Mouse (Mus musculus): ENCODE measurements around the gene Gm8909.
A peak's percentile ranks its signal among the peaks of the same experiment; 100 is the strongest.
"Not testable (repeated sequence)": the region's sequence is repeated elsewhere in the genome, so short reads cannot be mapped to it uniquely, and the experiment has no call there.

The Gm8909 gene

GRCm38 (mm10) chr17:36168039-36168652, at the start of gene Gm8909:
Gene Gm8909 (minus strand): TSS chr17:36168537.
- DNase-seq (ENCODE audit: low spot score in 2 of 2) = no peak

GRCm38 (mm10) chr17:36215586-36215985, 47.2 kb upstream of the Gm8909 start:
- no peak for DNase-seq (ENCODE audit: low spot score in 2 of 2)

GRCm38 (mm10) chr17:36206846-36207245, 38.5 kb upstream of the Gm8909 start:
- DNase-seq (ENCODE audit: low spot score in 2 of 2) = no peak

DNA sequence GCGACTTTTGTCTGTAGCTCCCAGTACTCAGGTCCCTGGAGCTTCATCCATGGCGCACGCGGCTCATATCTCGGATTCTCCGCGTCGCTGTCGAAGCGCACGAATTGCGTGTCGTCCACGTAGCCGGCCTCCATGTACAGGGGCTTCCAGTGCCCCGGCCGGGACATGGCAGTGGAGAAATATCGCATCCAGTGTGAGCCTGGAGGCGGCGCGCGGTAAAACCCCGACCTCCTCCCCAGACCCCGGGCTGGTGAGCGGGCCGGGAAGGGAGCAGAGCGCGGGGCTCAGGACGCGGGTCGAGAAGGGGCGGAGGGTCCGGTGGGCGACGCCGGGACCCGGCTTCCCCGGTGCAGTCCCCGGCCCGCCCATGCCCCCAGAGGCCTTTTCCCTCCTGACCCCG, 37.5 kb upstream of the Gm8909 start:
- DNase-seq (ENCODE audit: low spot score in 2 of 2) = no peak

DNA sequence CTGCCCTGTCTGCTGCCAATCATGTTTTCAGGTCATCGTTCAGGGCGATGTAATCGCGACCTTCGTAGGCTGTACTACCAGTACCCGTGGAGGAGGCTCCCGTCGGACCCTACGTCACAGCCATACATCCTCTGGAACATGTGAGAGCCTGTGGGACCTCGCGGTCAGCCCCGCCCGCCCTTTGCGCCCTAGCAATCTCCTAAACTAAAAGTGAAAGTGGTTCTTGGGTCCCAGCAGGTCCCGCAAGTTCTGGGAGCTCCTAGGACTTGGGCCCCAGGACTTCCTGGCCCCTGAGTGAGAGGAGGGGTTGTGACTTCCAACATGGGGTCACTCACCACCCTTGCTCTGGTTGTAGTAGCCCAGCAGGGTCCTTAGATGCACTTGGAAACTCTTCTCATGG, 37.1 kb upstream of the Gm8909 start:
- no peak for DNase-seq (ENCODE audit: low spot score in 2 of 2)

DNA sequence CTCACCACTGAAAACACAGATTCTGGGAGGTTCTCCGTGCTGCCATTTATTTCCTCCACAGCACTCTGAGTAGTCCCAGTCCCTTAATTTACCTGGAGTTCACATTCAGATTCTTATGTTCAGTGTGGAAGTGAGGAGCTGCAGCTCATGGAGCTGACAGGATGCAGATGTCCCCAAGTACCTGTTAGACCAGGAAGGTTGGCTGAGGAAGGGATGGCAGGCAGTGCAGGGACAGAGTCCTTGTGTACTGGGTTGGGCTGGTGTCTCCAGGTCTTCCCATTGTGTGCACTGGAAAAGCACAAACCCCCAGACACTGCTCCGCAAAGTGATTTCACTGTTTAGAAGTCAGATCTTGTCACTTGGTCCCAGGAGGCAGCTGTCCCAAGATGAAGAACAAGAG, 33.5 kb upstream of the Gm8909 start:
- DNase-seq (ENCODE audit: low spot score in 2 of 2) = no peak

GRCm38 (mm10) chr17:36198317-36198716, 30.0 kb upstream of the Gm8909 start:
- DNase-seq (ENCODE audit: low spot score in 2 of 2) = peak in 1 of 2 experiments; percentile 12

DNA sequence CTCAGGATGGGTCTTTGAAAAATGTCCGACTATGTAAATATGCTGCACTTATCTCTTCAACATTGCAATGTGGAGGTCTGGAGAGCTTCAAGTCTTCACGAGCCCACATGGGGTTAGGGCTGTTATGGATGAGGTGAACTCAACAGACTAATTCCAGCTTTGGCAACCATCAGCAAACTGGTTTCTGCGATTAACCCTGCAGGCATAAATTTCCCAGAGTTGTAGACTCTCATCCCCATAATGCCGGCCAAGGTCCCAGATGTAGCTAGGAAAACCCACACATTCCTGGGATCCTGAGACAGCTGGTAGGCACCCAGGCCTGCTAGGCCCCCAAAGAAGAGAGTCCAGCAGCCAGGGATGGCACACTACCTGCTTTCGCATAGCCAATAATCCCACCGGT, 26.1 kb upstream of the Gm8909 start:
- DNase-seq (ENCODE audit: low spot score in 2 of 2) = no peak

DNA sequence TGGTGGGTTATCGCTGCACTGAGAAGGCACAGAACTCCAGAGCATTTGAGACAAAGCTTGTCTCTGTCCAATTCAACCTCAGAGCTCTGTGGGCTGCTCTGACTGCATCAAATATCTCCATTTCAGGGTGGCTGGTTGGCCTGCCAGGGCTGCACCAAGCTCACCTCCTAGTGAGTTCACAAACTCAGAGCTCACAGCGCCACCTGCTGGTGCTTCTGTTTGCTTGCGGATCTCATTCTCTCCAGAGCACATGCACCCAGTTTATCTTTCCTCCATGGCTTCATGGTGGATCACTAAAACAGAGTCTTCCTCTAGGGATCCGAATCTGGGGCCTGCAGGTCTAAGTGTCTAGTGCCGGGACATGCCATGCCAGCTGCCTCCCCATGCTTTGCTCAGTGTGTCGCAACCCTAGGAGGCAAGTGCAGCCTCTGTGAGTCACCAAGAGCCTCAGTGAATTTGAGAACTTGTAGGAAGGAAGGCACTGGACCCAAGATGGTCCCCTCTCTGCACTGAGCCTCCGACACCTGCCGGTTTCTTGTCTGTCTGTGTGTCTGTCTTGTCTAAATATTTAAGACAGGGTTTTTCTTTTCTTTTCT, 25.3 kb upstream of the Gm8909 start:
- DNase-seq (ENCODE audit: low spot score in 2 of 2) = peak in 1 of 2 experiments; percentile 52

- no peak for DNase-seq (ENCODE audit: low spot score in 2 of 2)
Observed at GRCm38 (mm10) chr17:36192371-36192770, 24.0 kb upstream of the Gm8909 start.

GRCm38 (mm10) chr17:36190169-36190507, 21.8 kb upstream of the Gm8909 start, which contains the start of gene H2-T3:
Gene H2-T3 (minus strand): TSS chr17:36190287.
- DNase-seq (ENCODE audit: low spot score in 2 of 2) = no peak

DNA sequence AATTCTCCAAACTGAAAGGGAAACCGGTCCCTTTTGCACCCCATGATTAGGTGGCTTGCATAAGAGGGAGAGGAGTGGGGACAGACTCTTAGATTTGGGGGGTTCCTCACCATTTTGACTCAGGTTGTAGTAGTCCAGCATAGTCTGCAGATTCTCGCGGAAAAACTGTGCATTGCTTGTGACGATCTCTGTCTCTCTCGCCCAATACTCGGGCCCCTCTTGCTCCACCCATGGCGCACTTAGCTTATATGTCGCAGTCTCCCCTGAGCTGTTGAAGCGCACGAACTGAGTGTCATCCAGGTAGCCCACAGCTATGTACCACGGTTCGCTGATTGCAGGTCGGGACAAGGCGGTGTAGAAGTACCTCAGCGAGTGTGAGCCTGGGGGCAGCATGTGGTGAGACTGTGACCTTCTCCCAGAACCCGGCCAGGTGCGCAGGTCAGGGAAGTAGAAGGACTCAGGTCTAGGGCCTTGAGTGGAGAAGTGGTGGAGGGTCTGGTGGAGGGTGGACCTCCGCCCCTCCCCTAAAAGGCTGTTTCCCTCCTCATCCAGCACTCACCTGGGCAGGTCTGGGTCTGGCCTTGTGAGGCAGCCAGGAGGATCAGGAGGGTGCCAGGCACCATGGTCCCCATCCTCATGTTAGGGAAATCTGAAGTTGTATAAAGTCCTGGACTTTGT, 21.3 kb upstream of the Gm8909 start:
- DNase-seq (ENCODE audit: low spot score in 2 of 2) = no peak

GRCm38 (mm10) chr17:36187540-36187939, 19.2 kb upstream of the Gm8909 start:
- DNase-seq (ENCODE audit: low spot score in 2 of 2) = no peak

- DNase-seq (ENCODE audit: low spot score in 2 of 2) = no peak
Observed at GRCm38 (mm10) chr17:36182212-36182611, 13.9 kb upstream of the Gm8909 start.

DNA sequence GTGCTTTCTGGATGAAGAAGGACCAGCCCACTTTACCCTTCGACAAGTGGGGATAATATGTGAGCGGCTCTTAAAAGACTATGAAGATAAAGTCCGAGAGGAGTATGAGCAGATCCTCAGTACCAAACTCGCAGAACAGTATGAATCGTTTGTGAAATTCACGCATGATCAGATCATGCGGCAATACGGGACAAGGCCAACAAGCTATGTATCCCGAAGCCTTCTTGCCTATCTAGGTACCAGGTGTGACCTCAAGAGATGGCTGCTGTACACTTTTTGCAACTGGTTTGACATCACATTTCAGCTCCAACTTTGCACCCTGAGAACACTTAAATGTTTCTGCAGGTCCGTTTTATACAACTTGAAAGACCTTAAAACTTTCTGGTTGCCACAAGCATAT, 11.1 kb upstream of the Gm8909 start:
- DNase-seq (ENCODE audit: low spot score in 2 of 2) = not testable (repeated sequence)

- DNase-seq (ENCODE audit: low spot score in 2 of 2) = not testable (repeated sequence)
Observed at GRCm38 (mm10) chr17:36178938-36179337, 10.6 kb upstream of the Gm8909 start.

GRCm38 (mm10) chr17:36176132-36176531, 7.8 kb upstream of the Gm8909 start:
- DNase-seq (ENCODE audit: low spot score in 2 of 2) = not testable (repeated sequence)

DNA sequence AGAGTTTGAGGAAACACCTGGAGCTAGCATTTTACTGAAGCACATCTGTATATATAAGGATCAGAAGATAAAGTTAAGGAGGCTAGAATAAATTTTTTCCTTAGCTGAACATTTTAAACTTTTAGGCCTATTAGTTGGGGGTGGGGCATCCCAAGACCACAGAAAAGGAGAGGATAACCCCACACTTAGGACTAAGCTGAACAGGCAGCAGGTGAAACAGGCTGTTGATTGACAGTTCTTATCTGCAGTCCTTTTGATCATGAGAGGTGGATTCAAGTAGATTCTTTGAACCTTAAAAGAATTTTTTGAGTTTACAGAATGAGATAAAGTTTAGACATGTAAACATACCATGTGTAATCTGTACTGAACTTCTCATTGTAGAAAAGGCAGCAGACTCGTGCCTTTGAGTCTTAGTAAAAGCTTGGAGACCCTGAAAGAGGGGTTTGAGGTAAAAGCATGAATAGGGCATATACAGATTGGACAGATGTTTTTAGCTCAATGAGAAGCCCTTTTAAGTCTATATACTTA, 2.0 kb upstream of the Gm8909 start:
- DNase-seq (ENCODE audit: low spot score in 2 of 2) = no peak

GRCm38 (mm10) chr17:36169753-36170152, 1.4 kb upstream of the Gm8909 start:
- DNase-seq (ENCODE audit: low spot score in 2 of 2) = no peak

DNA sequence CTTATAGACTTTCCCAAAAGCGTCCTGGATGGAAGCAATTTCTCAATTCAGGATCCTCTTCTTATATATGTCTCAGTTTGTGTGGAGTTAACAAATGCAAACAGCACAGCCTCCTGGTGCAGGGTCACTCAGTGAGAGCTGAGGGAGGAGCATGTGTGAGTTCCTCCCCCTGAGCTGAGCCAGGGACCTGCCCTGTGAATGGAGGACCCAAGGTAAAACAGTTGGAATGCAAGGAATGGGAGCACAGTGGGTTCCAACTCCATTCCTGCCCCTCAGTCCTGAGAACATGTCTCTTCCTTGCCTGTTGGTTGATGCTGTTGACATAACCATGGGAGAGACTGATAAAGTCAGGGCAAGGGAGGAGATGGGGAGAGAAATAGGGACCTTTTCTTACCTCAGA, 757 bp upstream of the Gm8909 start:
- not testable (repeated sequence) for DNase-seq (ENCODE audit: low spot score in 2 of 2)

DNA sequence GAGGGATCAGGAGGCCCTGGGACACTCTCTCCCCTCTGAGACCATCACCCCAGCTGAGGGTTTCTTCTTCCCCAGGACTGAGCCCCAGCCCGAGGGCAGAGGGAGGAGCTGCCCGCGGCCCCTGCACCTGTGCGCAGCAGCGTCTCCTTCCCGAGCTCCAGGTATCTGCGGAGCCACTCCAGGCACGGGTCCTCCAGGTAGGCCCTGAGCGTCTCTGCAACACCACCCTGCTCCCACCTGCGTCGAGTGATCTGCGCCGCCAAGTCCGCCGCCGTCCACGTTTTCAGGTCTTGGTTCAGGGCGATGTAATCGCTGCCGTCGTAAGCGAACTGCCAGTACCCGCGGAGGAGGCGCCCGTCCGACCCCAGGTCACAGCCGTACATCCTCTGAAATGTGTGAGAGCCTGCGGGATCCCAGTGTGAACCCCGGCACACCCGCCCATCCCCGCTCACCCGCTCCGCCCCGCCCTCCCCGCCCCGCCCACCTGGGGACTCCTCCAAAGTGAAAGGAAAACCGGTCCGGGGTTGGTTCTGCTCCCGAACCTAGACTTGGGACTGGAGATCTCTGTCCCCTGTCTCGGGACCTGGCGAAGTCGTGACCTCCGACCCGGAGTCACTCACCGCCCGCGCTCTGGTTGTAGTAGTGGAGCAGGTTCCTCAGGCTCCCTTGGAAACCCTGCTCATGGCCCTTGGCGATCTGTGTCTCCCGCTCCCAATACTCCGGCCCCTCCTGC, 865 bp downstream of the Gm8909 start:
- DNase-seq (ENCODE audit: low spot score in 2 of 2) = no peak

DNA sequence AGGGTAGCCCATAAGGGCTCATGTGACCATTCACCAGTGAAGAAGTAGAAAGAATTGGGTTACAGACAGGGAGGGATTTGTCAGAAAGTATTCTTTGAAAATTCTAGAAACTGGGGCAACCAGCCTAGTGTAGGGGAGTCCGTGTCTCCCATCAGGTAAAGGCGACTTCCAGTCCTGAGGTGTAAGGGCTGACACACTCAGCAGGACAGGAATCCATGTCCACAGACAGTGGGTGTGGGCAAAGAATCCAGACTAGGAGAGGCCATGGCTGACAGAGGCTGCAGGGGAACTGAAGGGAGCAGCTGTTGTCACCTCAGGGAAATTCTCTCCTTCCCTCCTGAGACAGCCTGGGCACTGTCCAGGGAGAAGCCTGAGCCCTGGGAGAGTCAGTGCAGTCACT, 1.4 kb downstream of the Gm8909 start:
- DNase-seq (ENCODE audit: low spot score in 2 of 2) = not testable (repeated sequence)

Data from cerebellum, postnatal 4 days (tissue).